Mouse (Mus musculus): Measurements from ENCODE around the gene Pgr. TPM values are rescaled to one million over a fixed set of nuclear protein-coding genes. Genes with fewer than 3 reads are reported as not detected.

Gene Pgr
- total and polyA plus RNA-seq, 3 experiments = 0.04 TPM; not detected in 2

DNA sequence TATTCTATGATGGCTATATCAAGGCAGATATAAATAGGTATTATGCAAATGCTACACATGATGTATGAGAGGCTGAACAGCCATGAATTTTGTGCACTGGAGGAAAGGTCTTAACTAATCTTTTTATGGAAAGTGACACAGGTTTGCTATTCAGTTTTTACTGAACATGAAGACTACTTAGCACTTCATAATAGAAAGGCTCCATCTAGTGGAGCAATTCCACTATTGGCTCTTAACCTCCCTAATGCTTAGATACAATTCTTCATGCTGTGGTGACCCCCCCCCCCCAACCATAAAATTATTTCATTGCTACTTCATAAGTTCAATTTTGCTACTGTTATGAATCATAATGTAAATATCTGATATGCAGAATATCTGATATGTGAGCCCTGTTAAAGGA lies 101.5 kb downstream of the Pgr start:
- H3K79me2 ChIP-seq (ENCODE audit: control insufficient read depth, insufficient read depth, low read length, poor library complexity) = no peaks in the 10 kb centered on the region
- H3K4me1 ChIP-seq (ENCODE audit: control insufficient read depth in 1 of 2, insufficient read depth in 2 of 2, low read length in 2 of 2) = no peaks in the 10 kb centered on the region
- H3K9me3 ChIP-seq (replicated peaks; ENCODE audit: insufficient read depth, low read length) = no peaks in the 10 kb centered on the region
- peak; percentile 17 for DNase-seq (ENCODE audit: low read depth, low spot score)
- no peak overlapping the region for H3K9ac ChIP-seq (ENCODE audit: control insufficient read depth, low read depth, low read length, poor library complexity, severe bottlenecking)
- no peaks in the 10 kb centered on the region for H3K36me3 ChIP-seq (ENCODE audit: control insufficient read depth in 1 of 2, insufficient read depth in 2 of 2, low read length in 2 of 2)
- TF ChIP-seq ZMIZ1 (IDR thresholded peaks at IDR 0.05; ENCODE audit: low read depth, low read length) = no peak
- no peak for TF ChIP-seq POLR2AphosphoS5 (IDR thresholded peaks at IDR 0.05; ENCODE audit: borderline replicate concordance, low read depth, low read length)
- TF ChIP-seq CTCF (IDR thresholded peaks at IDR 0.05 in 2 of 3, conservative IDR thresholded peaks at IDR 0.05 in 1 of 3; ENCODE audit: control insufficient read depth in 1 of 3, insufficient read depth in 1 of 3, low read depth in 2 of 3, low read length in 3 of 3, poor library complexity in 1 of 3, severe bottlenecking in 1 of 3) = peak in 1 of 3 experiments; percentile 51; a peak in 2 of 6 replicates
- peak; percentile 48 for TF ChIP-seq RAD21 (IDR thresholded peaks at IDR 0.05; ENCODE audit: low read depth, low read length)
- peak; percentile 57 for TF ChIP-seq SMC3 (IDR thresholded peaks at IDR 0.05; ENCODE audit: low read depth, low read length)
- no peak overlapping the region for H3K27ac ChIP-seq (ENCODE audit: control insufficient read depth, low read depth, low read length)
- no peaks in the 10 kb centered on the region; a peak in 1 of 4 replicates for H3K27me3 ChIP-seq (ENCODE audit: control insufficient read depth in 1 of 2, insufficient read depth in 2 of 2, low read length in 2 of 2)
- no peak overlapping the region for H3K4me3 ChIP-seq (ENCODE audit: control insufficient read depth in 1 of 2, insufficient read depth in 1 of 2, low read depth in 2 of 2, low read length in 2 of 2)

DNA sequence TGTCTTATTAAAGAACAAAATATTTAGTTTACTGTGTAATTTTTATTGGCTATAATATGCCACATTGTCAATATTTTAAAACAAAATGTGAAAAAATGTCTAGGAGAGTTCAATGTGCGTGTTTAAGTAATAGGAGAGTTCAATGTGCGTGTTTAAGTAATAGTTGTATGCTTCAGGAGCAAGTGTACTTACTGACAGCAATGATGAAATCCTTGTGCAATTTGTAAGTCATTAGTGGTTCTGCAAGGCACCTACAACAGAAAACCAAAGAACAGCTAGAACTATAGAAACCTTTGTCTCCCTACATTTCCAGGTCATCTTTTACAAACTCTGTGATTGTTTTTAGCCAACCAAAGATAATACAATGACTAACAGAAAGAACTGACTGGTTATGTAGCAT lies 115.5 kb downstream of the Pgr start:
- Histone ChIP-seq H3K36me3 (ENCODE audit: control insufficient read depth in 1 of 2, insufficient read depth in 2 of 2, low read length in 2 of 2) (no peaks in the 10 kb centered on the region), H3K4me1 (ENCODE audit: control insufficient read depth in 1 of 2, insufficient read depth in 2 of 2, low read length in 2 of 2) (no peaks in the 10 kb centered on the region), H3K27ac (ENCODE audit: control insufficient read depth, low read depth, low read length) (no peak overlapping the region), H3K79me2 (ENCODE audit: control insufficient read depth, insufficient read depth, low read length, poor library complexity) (no peaks in the 10 kb centered on the region), H3K9me3 (replicated peaks; ENCODE audit: insufficient read depth, low read length) (no peaks in the 10 kb centered on the region), H3K4me3 (ENCODE audit: control insufficient read depth in 1 of 2, insufficient read depth in 1 of 2, low read depth in 2 of 2, low read length in 2 of 2) (no peak overlapping the region), H3K27me3 (ENCODE audit: control insufficient read depth in 1 of 2, insufficient read depth in 2 of 2, low read length in 2 of 2) (no peaks in the 10 kb centered on the region), H3K9ac (ENCODE audit: control insufficient read depth, low read depth, low read length, poor library complexity, severe bottlenecking) (no peak overlapping the region)
- no peak for DNase-seq (ENCODE audit: low read depth, low spot score)
- TF ChIP-seq POLR2AphosphoS2 (IDR thresholded peaks at IDR 0.05; ENCODE audit: low read length) = no peak
- TF ChIP-seq GABPA (IDR thresholded peaks at IDR 0.05; ENCODE audit: low read depth, low read length) = no peak
- no peak for TF ChIP-seq TBP (IDR thresholded peaks at IDR 0.05; ENCODE audit: low read depth, low read length)
- no peak for TF ChIP-seq E2F4 (IDR thresholded peaks at IDR 0.05; ENCODE audit: borderline replicate concordance, low read depth, low read length)
- TF ChIP-seq CHD2 (IDR thresholded peaks at IDR 0.05; ENCODE audit: low read length) = no peak
- no peak for TF ChIP-seq RAD21 (IDR thresholded peaks at IDR 0.05; ENCODE audit: low read depth, low read length)
- TF ChIP-seq UBTF (IDR thresholded peaks at IDR 0.05; ENCODE audit: borderline replicate concordance, insufficient read depth, low read depth, low read length) = no peak
- no peak for TF ChIP-seq HCFC1 (IDR thresholded peaks at IDR 0.05; ENCODE audit: low read depth, low read length)
- no peak for TF ChIP-seq TAL1 (IDR thresholded peaks at IDR 0.05; ENCODE audit: low read length)
- TF ChIP-seq ETS1 (IDR thresholded peaks at IDR 0.05; ENCODE audit: low read depth, low read length) = no peak
- TF ChIP-seq ZNF384 (IDR thresholded peaks at IDR 0.05; ENCODE audit: low read depth, low read length) = no peak
- no peak for TF ChIP-seq MAX (IDR thresholded peaks at IDR 0.05; ENCODE audit: low read length)
- no peak for TF ChIP-seq POLR2A (IDR thresholded peaks at IDR 0.05; ENCODE audit: control insufficient read depth in 1 of 2, insufficient read depth in 1 of 2, low read depth in 1 of 2, low read length in 2 of 2, poor library complexity in 1 of 2)
- TF ChIP-seq USF2 (IDR thresholded peaks at IDR 0.05; ENCODE audit: borderline replicate concordance in 1 of 2, insufficient read depth in 1 of 2, low read depth in 1 of 2, low read length in 2 of 2) = no peak
- no peak for TF ChIP-seq ELF1 (IDR thresholded peaks at IDR 0.05; ENCODE audit: low read depth, low read length)
- no peak for TF ChIP-seq MXI1 (IDR thresholded peaks at IDR 0.05; ENCODE audit: low read depth, low read length)

Other genes starting within 250 kb of the Pgr start
- not detected in 2 replicates for gene Gm16485, start 72.0 kb downstream of the Pgr start, total RNA-seq (2012; rRNA removed)
- gene Gm16485, start 72.0 kb downstream of the Pgr start, polyA plus RNA-seq (2012; ENCODE audit: insufficient read depth in 1 of 2, insufficient read length in 2 of 2, low read depth in 1 of 2, low replicate concordance in 2 of 2, missing spikeins in 1 of 2) = not detected